Mouse (Mus musculus) embryonic facial prominence, embryonic 13.5 days (tissue): Measurements from ENCODE around the gene Tpd52l2. TPM values are rescaled to one million over a fixed set of nuclear protein-coding genes. Genes with fewer than 3 reads are reported as not detected.

ENCODE experiments used
- ATAC-seq: fragments of 200-750 bp; cut with Nextera tagmentation; 2 replicates; pipeline ENCODE4 v1.8.0; 2017; ENCODE audit warnings: low read depth; ENCODE audit not compliant: insufficient number of reproducible peaks, insufficient read depth, low FRiP score, low TSS enrichment
- H3K27ac ChIP-seq: fragments of 300-500 bp; sonication (generic); 2 replicates; pipeline ENCODE4 v1.5.1; 2015; ENCODE audit warnings: moderate library complexity, mild to moderate bottlenecking, inconsistent platforms
- H3K27me3 ChIP-seq: fragments of 300-500 bp; sonication (generic); 2 replicates; pipeline ENCODE4 v1.6.1; 2015; ENCODE audit warnings: mild to moderate bottlenecking, inconsistent platforms
- H3K36me3 ChIP-seq: fragments of 300-500 bp; sonication (generic); 2 replicates; pipeline ENCODE4 v1.6.1; 2015; ENCODE audit warnings: mild to moderate bottlenecking, inconsistent platforms
- H3K4me1 ChIP-seq: fragments of 300-500 bp; sonication (generic); 2 replicates; pipeline ENCODE4 v1.6.1; 2015; ENCODE audit warnings: inconsistent platforms
- H3K4me2 ChIP-seq: fragments of 300-500 bp; sonication (generic); 2 replicates; pipeline ENCODE4 v1.6.1; 2015; ENCODE audit warnings: moderate library complexity, mild to moderate bottlenecking, inconsistent platforms
- H3K4me3 ChIP-seq: fragments of 300-500 bp; sonication (generic); 2 replicates; pipeline ENCODE4 v1.5.1; 2015; ENCODE audit warnings: mild to moderate bottlenecking, inconsistent platforms
- H3K9ac ChIP-seq: fragments of 300-500 bp; sonication (generic); 2 replicates; pipeline ENCODE4 v1.6.1; 2015; ENCODE audit warnings: mild to moderate bottlenecking, inconsistent platforms
- H3K9me3 ChIP-seq: fragments of 300-500 bp; sonication (generic); 2 replicates; pipeline ENCODE4 v1.6.1; 2016; ENCODE audit warnings: inconsistent platforms
- WGBS: fragments of 180-500 bp; shearing (Covaris S2); methylation state at CpG from one replicate; pipeline ENCODE4 v1.1.7; 2015; ENCODE audit warnings: mixed read lengths; 5-methylcytosine and 5-hydroxymethylcytosine counted together
- polyA plus RNA-seq: library from polyadenylated mRNA; unstranded; fragments of >200 nt; fragmentation: Nextera tagmentation; extraction: Ambion mirVana; gene quantifications from 2 replicates; pipeline ENCODE4 v1.2.1, GENCODE M21; 2015

The Tpd52l2 gene
- polyA plus RNA-seq, 1 experiment from 2014 or later = 168 TPM

DNA sequence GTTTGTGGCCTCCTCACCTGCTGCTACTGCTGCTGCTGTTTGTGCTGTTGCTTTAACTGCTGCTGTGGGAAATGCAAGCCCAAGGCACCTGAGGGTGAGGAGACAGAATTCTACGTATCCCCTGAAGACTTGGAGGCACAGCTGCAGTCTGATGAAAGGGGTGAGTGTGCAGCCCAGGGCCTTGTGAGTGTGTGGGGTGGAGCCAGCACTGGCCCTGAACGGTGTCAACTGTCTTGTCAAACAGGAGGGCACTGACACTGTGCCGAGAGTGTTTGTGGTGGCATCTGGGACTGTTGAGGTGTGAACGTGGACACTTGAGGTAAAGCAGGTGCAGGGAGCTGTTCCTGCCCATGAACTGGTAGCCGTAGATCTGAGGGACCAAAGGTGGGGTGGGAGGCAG is 51.7 kb downstream of the Tpd52l2 start:
- no peak overlapping the region for H3K4me3 ChIP-seq
- H3K4me1 ChIP-seq = no peaks in the 10 kb centered on the region
- WGBS = 84% methylated on average over 5 of the region's 5 CpGs
- H3K9ac ChIP-seq = no peak overlapping the region
- H3K27ac ChIP-seq = no peak overlapping the region
- H3K27me3 ChIP-seq = no peaks in the 10 kb centered on the region
- no peaks in the 10 kb centered on the region for H3K9me3 ChIP-seq
- H3K4me2 ChIP-seq = no peak overlapping the region
- no peak for ATAC-seq
- H3K36me3 ChIP-seq = peaks cover 77% of the 10 kb centered on the region

DNA sequence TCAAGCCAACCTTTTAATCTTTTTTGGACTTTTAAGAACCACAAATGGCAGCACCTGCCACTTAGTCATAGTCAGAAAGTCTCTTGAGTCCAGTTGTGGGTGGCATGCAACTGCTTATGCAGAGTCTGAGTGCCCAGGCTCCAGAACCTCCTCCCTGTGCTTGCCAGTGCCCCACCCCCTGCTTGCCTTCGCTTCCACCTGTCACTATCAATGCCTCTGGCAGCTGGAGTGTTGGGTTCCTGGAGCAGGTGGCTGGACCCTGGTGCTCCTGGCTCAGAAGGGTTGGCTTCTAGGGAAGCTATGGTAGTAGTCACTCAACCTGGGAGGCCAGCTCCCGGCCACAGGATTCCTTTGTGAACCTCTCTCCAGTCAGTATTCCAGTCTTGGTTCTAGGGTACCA is 53.3 kb downstream of the Tpd52l2 start:
- Histone ChIP-seq H3K4me1 (no peaks in the 10 kb centered on the region), H3K9me3 (no peaks in the 10 kb centered on the region), H3K27me3 (no peaks in the 10 kb centered on the region), H3K4me2 (no peak overlapping the region), H3K9ac (no peak overlapping the region), H3K4me3 (no peak overlapping the region), H3K27ac (no peak overlapping the region), H3K36me3 (peaks cover 86% of the 10 kb centered on the region)
- no peak for ATAC-seq
- 95% methylated on average over 2 of the region's 2 CpGs for WGBS

DNA sequence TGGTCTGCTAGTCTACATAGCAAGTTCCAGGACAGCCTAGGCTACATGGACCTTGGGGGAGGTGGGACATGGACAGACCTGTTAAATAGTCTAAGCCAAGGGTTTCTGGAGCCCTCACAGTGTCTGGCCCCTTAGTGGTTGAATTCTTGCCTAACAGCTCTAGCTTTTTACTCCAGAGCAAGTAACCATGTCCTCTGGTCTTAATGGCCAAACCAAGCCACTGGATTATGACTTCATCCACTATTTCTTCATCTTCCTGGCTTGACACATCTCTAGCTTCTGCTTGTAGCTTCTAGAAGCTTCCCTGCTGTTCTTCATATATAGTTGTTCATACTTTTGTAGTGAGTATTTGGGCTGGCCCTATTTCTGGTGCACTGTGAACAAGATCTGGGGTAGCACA is 56.8 kb downstream of the Tpd52l2 start:
- ATAC-seq = no peak
- Histone ChIP-seq H3K27ac (no peak overlapping the region), H3K27me3 (no peaks in the 10 kb centered on the region), H3K4me3 (no peak overlapping the region), H3K4me2 (no peak overlapping the region), H3K9me3 (no peaks in the 10 kb centered on the region), H3K36me3 (peaks cover 59% of the 10 kb centered on the region), H3K4me1 (no peaks in the 10 kb centered on the region), H3K9ac (no peak overlapping the region)

DNA sequence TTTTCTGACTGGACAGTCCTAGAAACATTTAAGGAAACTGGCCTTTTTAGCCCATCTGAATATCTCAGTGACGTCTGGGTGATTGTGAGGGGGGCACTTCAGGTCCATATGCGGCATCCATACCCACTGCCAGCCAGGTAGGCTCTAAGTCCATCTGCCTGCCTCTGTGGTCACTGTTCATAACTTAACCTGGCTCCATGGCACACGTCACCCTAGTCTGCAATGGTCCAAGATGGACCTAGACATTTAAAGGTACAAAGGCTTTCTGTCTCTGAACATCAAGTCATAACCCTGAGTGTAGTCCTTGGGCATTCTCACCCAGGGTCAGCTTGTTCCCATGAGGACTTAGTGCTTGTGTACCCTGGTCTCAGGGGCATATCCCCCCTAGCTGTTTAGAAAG is 70.4 kb downstream of the Tpd52l2 start:
- WGBS = 80% methylated on average over 3 of the region's 3 CpGs
- Histone ChIP-seq H3K27ac (no peak overlapping the region), H3K4me2 (no peak overlapping the region), H3K36me3 (peaks cover 5% of the 10 kb centered on the region; the same call in 1 of the 2 replicates), H3K27me3 (no peaks in the 10 kb centered on the region), H3K4me3 (no peak overlapping the region), H3K4me1 (0 out of 2 replicates have a peak, but pooled peaks cover 4% of the 10 kb centered on the region), H3K9ac (no peak overlapping the region), H3K9me3 (no peaks in the 10 kb centered on the region)
- no peak for ATAC-seq

Other genes starting within 250 kb of the Tpd52l2 start
- 15.9 and 16.9 TPM in 2 replicates for gene Gmeb2, start 209.1 kb upstream of the Tpd52l2 start, polyA plus RNA-seq
- gene Stmn3, start 182.6 kb upstream of the Tpd52l2 start, polyA plus RNA-seq = 14.9 and 17.1 TPM in 2 replicates
- 42.7 and 48.9 TPM in 2 replicates for gene Rtel1, start 177.4 kb upstream of the Tpd52l2 start, polyA plus RNA-seq
- gene Zgpat, start 132.2 kb upstream of the Tpd52l2 start, polyA plus RNA-seq = 48.4 and 50.7 TPM in 2 replicates
- gene Arfrp1, start 131.7 kb upstream of the Tpd52l2 start, polyA plus RNA-seq = 75.2 and 76.1 TPM in 2 replicates
- 29.6 and 31.7 TPM in 2 replicates for gene Lime1, start 117.1 kb upstream of the Tpd52l2 start, polyA plus RNA-seq
- 3.6 and 3.8 TPM in 2 replicates for gene Zbtb46, start 37.7 kb upstream of the Tpd52l2 start, polyA plus RNA-seq
- 0.11 and 0.14 TPM in 2 replicates for gene Abhd16b, start 3.9 kb upstream of the Tpd52l2 start, polyA plus RNA-seq
- 97.2 and 101 TPM in 2 replicates for gene Dnajc5, start 23.3 kb downstream of the Tpd52l2 start, polyA plus RNA-seq
- 41.1 and 57.1 TPM in 2 replicates for gene Uckl1, start 87.8 kb downstream of the Tpd52l2 start, polyA plus RNA-seq
- 64.0 and 68.9 TPM in 2 replicates for gene Prpf6, start 94.7 kb downstream of the Tpd52l2 start, polyA plus RNA-seq
- 70.9 and 81.1 TPM in 2 replicates for gene Zfp512b, start 95.7 kb downstream of the Tpd52l2 start, polyA plus RNA-seq
- gene Samd10, start 102.1 kb downstream of the Tpd52l2 start, polyA plus RNA-seq = 9.3 and 10.4 TPM in 2 replicates
- not detected in 2 replicates for gene Gm29797, start 159.9 kb downstream of the Tpd52l2 start, polyA plus RNA-seq
- 88.3 and 92.4 TPM in 2 replicates for gene Sox18, start 174.5 kb downstream of the Tpd52l2 start, polyA plus RNA-seq
- gene Tcea2, start 183.2 kb downstream of the Tpd52l2 start, polyA plus RNA-seq = 30.4 and 33.0 TPM in 2 replicates
- 83.5 and 86.1 TPM in 2 replicates for gene Rgs19, start 196.8 kb downstream of the Tpd52l2 start, polyA plus RNA-seq
- gene Lkaaear1, start 201.3 kb downstream of the Tpd52l2 start, polyA plus RNA-seq = not detected in 2 replicates
- 2.0 and 2.1 TPM in 2 replicates for gene Oprl1, start 217.9 kb downstream of the Tpd52l2 start, polyA plus RNA-seq